Mouse (Mus musculus) thymus, adult 2 months (tissue): ENCODE results near the gene Sorbs1.

ENCODE experiments used
- CTCF ChIP-seq: fragments of 200-500 bp; IDR thresholded peaks from 2 replicates; pipeline ENCODE4 v1.5.1; 2012; ENCODE audit warnings: mild to moderate bottlenecking, control low read depth, low read length, moderate library complexity, borderline replicate concordance; ENCODE audit not compliant: control insufficient read depth, poor library complexity, insufficient read depth; ENCODE audit errors: extremely low read depth
- POLR2A ChIP-seq: fragments of 200-500 bp; IDR thresholded peaks from 2 replicates; pipeline ENCODE4 v1.6.1; 2012; ENCODE audit warnings: mild to moderate bottlenecking, low read length, control low read depth, moderate library complexity; ENCODE audit not compliant: control insufficient read depth, poor library complexity, insufficient read depth; ENCODE audit errors: extremely low read depth

DNA sequence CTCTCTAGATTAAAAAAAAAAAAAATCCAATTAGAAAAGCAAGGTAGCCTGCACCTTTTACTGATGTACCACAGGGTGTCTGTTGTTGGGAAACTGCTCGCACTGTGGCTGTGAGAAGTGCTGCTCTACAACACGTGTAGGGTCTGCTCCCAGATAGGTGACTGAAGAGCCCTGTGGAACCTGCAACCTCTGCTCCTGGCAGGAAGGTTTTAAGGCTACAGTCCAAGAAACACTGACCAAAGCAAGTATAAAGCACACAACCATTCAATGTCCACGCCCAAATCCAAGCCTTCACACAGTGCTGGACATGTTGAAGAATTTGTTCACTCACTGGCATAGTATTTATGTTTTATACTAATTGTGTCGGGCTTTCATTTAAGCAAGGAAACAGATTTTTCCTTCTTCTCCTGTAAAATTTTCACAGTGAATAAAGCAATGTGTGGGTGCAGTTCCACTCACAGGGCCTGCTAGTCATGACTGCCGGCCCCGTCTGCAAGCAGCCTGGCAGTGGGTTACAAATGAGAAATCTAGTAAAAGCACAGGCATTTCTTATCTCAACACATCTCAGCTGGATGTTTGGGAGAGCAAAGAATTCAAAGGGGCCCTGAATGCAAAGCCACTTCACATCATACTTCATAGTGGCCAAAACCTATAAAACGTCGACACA is 96.3 kb downstream of the Sorbs1 start:
- TF ChIP-seq CTCF = no peak
- TF ChIP-seq POLR2A = no peak
